Mouse (Mus musculus): ENCODE measurements around the gene S100a16. TPM values are rescaled to one million over a fixed set of nuclear protein-coding genes. Genes with fewer than 3 reads are reported as not detected.

The S100a16 gene
- polyA plus RNA-seq, 1 experiment from 2014 or later = 32.3 TPM

Other genes starting within 250 kb of the S100a16 start
- 13.2 and 14.5 TPM in 2 replicates for gene Gatad2b, start 244.1 kb upstream of the S100a16 start, polyA plus RNA-seq (2015; fragmentation: Nextera tagmentation; extraction: Ambion mirVana)
- gene Slc27a3, start 147.3 kb upstream of the S100a16 start, polyA plus RNA-seq (2015; fragmentation: Nextera tagmentation; extraction: Ambion mirVana) = 35.1 and 38.6 TPM in 2 replicates
- 37.8 and 39.2 TPM in 2 replicates for gene Ints3, start 103.6 kb upstream of the S100a16 start, polyA plus RNA-seq (2015; fragmentation: Nextera tagmentation; extraction: Ambion mirVana)
- 2.7 and 3.0 TPM in 2 replicates for gene Npr1, start 71.4 kb upstream of the S100a16 start, polyA plus RNA-seq (2015; fragmentation: Nextera tagmentation; extraction: Ambion mirVana)
- 263 and 264 TPM in 2 replicates for gene Ilf2, start 61.1 kb upstream of the S100a16 start, polyA plus RNA-seq (2015; fragmentation: Nextera tagmentation; extraction: Ambion mirVana)
- 83.4 and 89.2 TPM in 2 replicates for gene Snapin, start 46.2 kb upstream of the S100a16 start, polyA plus RNA-seq (2015; fragmentation: Nextera tagmentation; extraction: Ambion mirVana)
- 184 and 185 TPM in 2 replicates for gene Chtop, start 27.8 kb upstream of the S100a16 start, polyA plus RNA-seq (2015; fragmentation: Nextera tagmentation; extraction: Ambion mirVana)
- 11.5 and 13.4 TPM in 2 replicates for gene S100a1, start 22.9 kb upstream of the S100a16 start, polyA plus RNA-seq (2015; fragmentation: Nextera tagmentation; extraction: Ambion mirVana)
- gene S100a13, start 22.8 kb upstream of the S100a16 start, polyA plus RNA-seq (2015; fragmentation: Nextera tagmentation; extraction: Ambion mirVana) = 7.0 and 7.4 TPM in 2 replicates
- 0.40 TPM in 1 of 2 replicates, not detected in the other for gene S100a14, start 10.4 kb upstream of the S100a16 start, polyA plus RNA-seq (2015; fragmentation: Nextera tagmentation; extraction: Ambion mirVana)
- gene S100a3, start 23.3 kb downstream of the S100a16 start, polyA plus RNA-seq (2015; fragmentation: Nextera tagmentation; extraction: Ambion mirVana) = 0.19 TPM in 1 of 2 replicates, not detected in the other
- gene S100a2, start 53.0 kb downstream of the S100a16 start, polyA plus RNA-seq (2015; fragmentation: Nextera tagmentation; extraction: Ambion mirVana) = not detected in 2 replicates
- not detected in 2 replicates for gene Gm42674, start 64.7 kb downstream of the S100a16 start, polyA plus RNA-seq (2015; fragmentation: Nextera tagmentation; extraction: Ambion mirVana)
- 0.52 and 0.78 TPM in 2 replicates for gene S100a4, start 66.5 kb downstream of the S100a16 start, polyA plus RNA-seq (2015; fragmentation: Nextera tagmentation; extraction: Ambion mirVana)
- gene S100a5, start 71.3 kb downstream of the S100a16 start, polyA plus RNA-seq (2015; fragmentation: Nextera tagmentation; extraction: Ambion mirVana) = not detected in 2 replicates
- gene S100a6, start 75.6 kb downstream of the S100a16 start, polyA plus RNA-seq (2015; fragmentation: Nextera tagmentation; extraction: Ambion mirVana) = 18.4 and 25.6 TPM in 2 replicates
- not detected in 2 replicates for gene S100a7a, start 116.8 kb downstream of the S100a16 start, polyA plus RNA-seq (2015; fragmentation: Nextera tagmentation; extraction: Ambion mirVana)
- 1.7 and 14.5 TPM in 2 replicates for gene S100a8, start 131.7 kb downstream of the S100a16 start, polyA plus RNA-seq (2015; fragmentation: Nextera tagmentation; extraction: Ambion mirVana)
- gene S100a9, start 158.5 kb downstream of the S100a16 start, polyA plus RNA-seq (2015; fragmentation: Nextera tagmentation; extraction: Ambion mirVana) = 2.1 and 11.5 TPM in 2 replicates
- gene Pglyrp4, start 189.7 kb downstream of the S100a16 start, polyA plus RNA-seq (2015; fragmentation: Nextera tagmentation; extraction: Ambion mirVana) = not detected in 2 replicates
- not detected in 2 replicates for gene Gm5849, start 240.6 kb downstream of the S100a16 start, polyA plus RNA-seq (2015; fragmentation: Nextera tagmentation; extraction: Ambion mirVana)